Mouse (Mus musculus) lung, postnatal 0 days (tissue): ENCODE data around the gene Capn8.

Experiments
- CTCF ChIP-seq: IDR thresholded peaks from 2 replicates; pipeline ENCODE4 v1.5.1; 2016; ENCODE audit warnings: antibody characterized with exemption, mild to moderate bottlenecking
- EP300 ChIP-seq: IDR thresholded peaks from 2 replicates; pipeline ENCODE4 v1.6.1; 2016; ENCODE audit warnings: antibody characterized with exemption, mild to moderate bottlenecking, control low read depth

DNA sequence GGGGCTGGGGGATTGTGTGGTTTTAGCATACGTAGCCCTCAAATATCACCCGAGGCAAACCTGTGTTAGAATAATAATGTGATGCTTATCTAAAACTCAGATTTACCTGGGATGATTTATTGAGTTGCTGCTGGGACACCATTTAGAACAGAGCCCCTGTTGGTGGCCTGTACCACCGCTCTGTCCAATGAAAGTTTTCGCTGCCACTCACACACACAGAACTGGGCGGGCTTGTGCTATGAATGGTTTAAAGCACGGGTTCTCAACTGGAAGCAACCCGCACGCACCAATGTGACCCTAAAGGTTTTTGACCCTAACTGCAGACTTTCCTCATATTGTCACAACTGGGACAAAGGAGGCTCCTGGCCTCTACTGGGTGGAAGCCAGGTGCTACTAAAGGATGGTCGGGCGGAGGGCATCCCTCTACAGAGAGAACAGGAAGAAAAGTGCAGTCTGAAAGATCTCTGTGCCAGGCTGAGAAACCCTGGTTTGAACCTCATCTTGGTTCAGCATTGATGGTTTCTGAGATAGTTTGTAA is 46.6 kb upstream of the Capn8 start:
- TF ChIP-seq CTCF = no peak
- no peak for TF ChIP-seq EP300
